Mouse (Mus musculus): ENCODE results near the gene Spag4. TPM values are rescaled to one million over a fixed set of nuclear protein-coding genes. Genes with fewer than 3 reads are reported as not detected.
A peak's percentile ranks its signal among the peaks of the same experiment; 100 is the strongest.

The Spag4 gene
- polyA plus RNA-seq, 1 experiment = 3.8 TPM

DNA sequence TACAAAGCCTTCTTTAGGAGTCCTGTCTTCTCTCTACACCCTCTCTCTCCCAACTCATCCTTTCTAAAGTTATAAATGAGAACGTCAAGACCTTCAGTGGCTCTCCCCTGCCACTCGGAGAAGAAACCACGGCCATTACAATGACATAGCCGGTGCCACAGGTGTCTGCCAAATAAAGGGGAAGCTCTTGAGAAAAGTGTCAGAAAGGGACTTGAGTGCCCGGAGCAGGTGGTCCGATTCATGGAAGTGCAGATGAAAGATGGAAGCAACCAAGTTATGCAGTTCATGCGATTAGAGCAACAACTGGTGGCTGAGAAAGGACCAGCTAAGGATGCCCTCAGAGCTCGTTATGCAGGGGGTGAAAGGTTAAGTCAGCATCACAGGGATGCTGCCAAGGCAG, 22.1 kb upstream of the Spag4 start:
- Histone ChIP-seq H3K9me3 (replicated peaks; ENCODE audit: control insufficient read depth, insufficient read depth, low read length, poor library complexity, severe bottlenecking) (no peaks in the 10 kb centered on the region), H3K27me3 (ENCODE audit: control insufficient read depth, insufficient read depth, low read length, poor library complexity, severe bottlenecking) (no peaks in the 10 kb centered on the region), H3K4me1 (ENCODE audit: control insufficient read depth, insufficient read depth, low read length) (no peaks in the 10 kb centered on the region), H3K36me3 (ENCODE audit: control insufficient read depth, insufficient read depth, low read length, poor library complexity, severe bottlenecking) (no peaks in the 10 kb centered on the region), H3K27ac (ENCODE audit: insufficient read depth, low read length) (no peak overlapping the region), H3K9ac (ENCODE audit: low read depth, poor library complexity, severe bottlenecking) (no peak overlapping the region), H3K4me3 (ENCODE audit: low read depth, low read length) (no peak overlapping the region)
- TF ChIP-seq CTCF (IDR thresholded peaks at IDR 0.05; ENCODE audit: low read depth, low read length) (no peak), POLR2A (IDR thresholded peaks at IDR 0.05; ENCODE audit: insufficient read depth, low read length) (no peak), EP300 (IDR thresholded peaks at IDR 0.05; ENCODE audit: insufficient read depth, low read depth, low read length) (no peak)

DNA sequence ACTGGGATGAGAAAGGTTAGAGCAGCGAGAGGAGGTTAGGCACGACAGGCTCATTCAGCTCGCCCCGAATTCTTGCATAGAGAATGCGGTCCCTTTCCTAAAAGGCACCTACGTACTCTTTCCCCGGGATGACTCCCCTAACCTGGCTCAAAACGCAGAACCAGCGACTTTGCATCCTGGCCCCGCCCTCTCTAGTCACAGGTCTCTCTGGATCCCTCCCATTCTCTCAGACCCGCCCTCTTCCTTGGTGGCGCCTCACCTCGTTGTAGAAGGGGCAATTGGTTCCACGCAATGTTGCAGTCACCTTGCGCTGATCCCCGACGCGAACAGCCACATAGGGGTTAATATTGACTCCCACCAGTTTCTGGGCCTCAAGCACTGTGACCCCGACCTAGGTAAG, 17.0 kb upstream of the Spag4 start:
- peaks cover 2% of the 10 kb centered on the region for H3K4me1 ChIP-seq (ENCODE audit: control insufficient read depth, insufficient read depth, low read length)
- no peaks in the 10 kb centered on the region for H3K9me3 ChIP-seq (replicated peaks; ENCODE audit: control insufficient read depth, insufficient read depth, low read length, poor library complexity, severe bottlenecking)
- no peaks in the 10 kb centered on the region for H3K36me3 ChIP-seq (ENCODE audit: control insufficient read depth, insufficient read depth, low read length, poor library complexity, severe bottlenecking)
- TF ChIP-seq CTCF (IDR thresholded peaks at IDR 0.05; ENCODE audit: low read depth, low read length) = no peak
- no peak for TF ChIP-seq POLR2A (IDR thresholded peaks at IDR 0.05; ENCODE audit: insufficient read depth, low read length)
- TF ChIP-seq EP300 (IDR thresholded peaks at IDR 0.05; ENCODE audit: insufficient read depth, low read depth, low read length) = no peak
- H3K4me3 ChIP-seq (ENCODE audit: low read depth, low read length) = 0 out of 2 replicates have a peak overlapping the region, but pooled peaks have one; percentile 5
- no peaks in the 10 kb centered on the region for H3K27me3 ChIP-seq (ENCODE audit: control insufficient read depth, insufficient read depth, low read length, poor library complexity, severe bottlenecking)
- H3K27ac ChIP-seq (ENCODE audit: insufficient read depth, low read length) = no peak overlapping the region
- H3K9ac ChIP-seq (ENCODE audit: low read depth, poor library complexity, severe bottlenecking) = no peak overlapping the region

DNA sequence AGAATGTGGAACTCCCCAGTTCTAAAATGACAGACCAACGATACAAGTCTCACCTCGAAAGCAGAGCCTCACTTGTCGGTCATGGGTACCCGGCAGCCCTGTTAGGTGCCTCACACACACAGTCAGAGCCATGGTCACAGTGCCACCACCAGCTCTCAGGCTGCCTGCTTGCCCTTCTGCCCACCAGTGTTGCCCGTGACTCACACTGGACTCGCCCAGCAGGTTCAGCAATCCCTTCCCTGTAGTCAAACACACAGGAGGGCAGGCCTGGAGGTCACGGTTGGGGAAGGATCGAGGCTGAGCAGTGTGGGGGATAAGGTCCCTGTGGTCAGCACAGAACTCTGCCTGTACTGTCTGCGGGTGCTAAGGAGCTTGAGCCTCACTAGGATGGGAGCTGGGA, 12.2 kb upstream of the Spag4 start, which contains the start of gene Fer1l4:
Fer1l4 (minus strand) TSS at position 132 of the 400 bp plus-strand sequence.
- H3K4me3 ChIP-seq (ENCODE audit: low read depth, low read length) = no peak within 1 kb of the TSS
- H3K27ac ChIP-seq (ENCODE audit: insufficient read depth, low read length) = no peak within 1 kb of the TSS
- H3K9me3 ChIP-seq (replicated peaks; ENCODE audit: control insufficient read depth, insufficient read depth, low read length, poor library complexity, severe bottlenecking) = no peaks in the 10 kb centered on the region
- TF ChIP-seq POLR2A (IDR thresholded peaks at IDR 0.05; ENCODE audit: insufficient read depth, low read length) (no peak), CTCF (IDR thresholded peaks at IDR 0.05; ENCODE audit: low read depth, low read length) (no peak), EP300 (IDR thresholded peaks at IDR 0.05; ENCODE audit: insufficient read depth, low read depth, low read length) (no peak)
- no peak within 1 kb of the TSS for H3K9ac ChIP-seq (ENCODE audit: low read depth, poor library complexity, severe bottlenecking)
- no peaks in the 10 kb centered on the region for H3K36me3 ChIP-seq (ENCODE audit: control insufficient read depth, insufficient read depth, low read length, poor library complexity, severe bottlenecking)
- peaks cover 2% of the 10 kb centered on the region for H3K4me1 ChIP-seq (ENCODE audit: control insufficient read depth, insufficient read depth, low read length)
- no peaks in the 10 kb centered on the region for H3K27me3 ChIP-seq (ENCODE audit: control insufficient read depth, insufficient read depth, low read length, poor library complexity, severe bottlenecking)

DNA sequence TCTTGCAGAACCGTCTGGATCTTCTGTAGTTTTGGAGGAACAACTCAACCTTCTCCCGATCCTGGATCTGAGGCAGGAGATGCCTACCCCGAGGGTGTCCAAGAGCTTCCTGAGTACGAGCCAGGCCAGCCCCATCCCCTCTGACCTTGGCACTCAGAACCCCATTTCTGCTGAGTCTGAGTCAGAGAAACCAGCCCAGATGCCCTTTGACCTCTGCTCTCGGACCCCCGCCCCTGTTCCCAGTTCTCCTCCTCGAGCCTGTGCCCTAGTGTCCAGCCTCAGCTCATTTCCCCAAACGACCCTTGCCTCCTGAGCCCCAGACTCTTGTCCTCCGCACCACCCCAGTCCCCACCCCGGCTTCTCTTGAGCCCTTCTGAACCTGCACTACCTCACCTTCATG, 1.2 kb downstream of the Spag4 start:
- Histone ChIP-seq H3K36me3 (ENCODE audit: control insufficient read depth, insufficient read depth, low read length, poor library complexity, severe bottlenecking) (no peaks in the 10 kb centered on the region), H3K27me3 (ENCODE audit: control insufficient read depth, insufficient read depth, low read length, poor library complexity, severe bottlenecking) (no peaks in the 10 kb centered on the region), H3K27ac (ENCODE audit: insufficient read depth, low read length) (no peak overlapping the region), H3K4me3 (ENCODE audit: low read depth, low read length) (peak overlapping the region; percentile 84), H3K9ac (ENCODE audit: low read depth, poor library complexity, severe bottlenecking) (peak overlapping the region; percentile 82), H3K4me1 (ENCODE audit: control insufficient read depth, insufficient read depth, low read length) (no peaks in the 10 kb centered on the region), H3K9me3 (replicated peaks; ENCODE audit: control insufficient read depth, insufficient read depth, low read length, poor library complexity, severe bottlenecking) (no peaks in the 10 kb centered on the region)
- TF ChIP-seq POLR2A (IDR thresholded peaks at IDR 0.05; ENCODE audit: insufficient read depth, low read length) (no peak), CTCF (IDR thresholded peaks at IDR 0.05; ENCODE audit: low read depth, low read length) (no peak)

GRCm38 (mm10) chr2:156067916-156068315, 2.9 kb downstream of the Spag4 start:
- no peak overlapping the region for H3K27ac ChIP-seq (ENCODE audit: insufficient read depth, low read length)

DNA sequence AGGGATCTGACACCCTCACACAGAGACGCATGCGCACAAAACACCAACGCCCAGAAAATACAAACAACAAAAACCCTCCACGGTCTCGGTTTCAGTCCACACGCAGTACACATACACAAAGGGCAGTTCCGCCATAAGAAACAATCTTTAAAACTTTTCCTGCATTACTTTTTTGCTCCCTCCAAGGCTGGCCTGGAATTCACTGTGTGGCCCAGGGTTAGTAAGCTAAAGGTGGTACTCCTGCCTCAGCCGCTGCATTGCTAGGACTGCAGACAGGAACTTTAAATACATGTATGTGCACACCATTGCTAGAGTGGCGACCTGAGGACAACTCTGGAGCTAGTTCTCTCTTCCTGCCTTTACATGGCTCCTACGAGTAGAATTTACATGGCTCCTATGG, 6.3 kb downstream of the Spag4 start:
- Histone ChIP-seq H3K36me3 (ENCODE audit: control insufficient read depth, insufficient read depth, low read length, poor library complexity, severe bottlenecking) (no peaks in the 10 kb centered on the region), H3K27ac (ENCODE audit: insufficient read depth, low read length) (no peak overlapping the region), H3K27me3 (ENCODE audit: control insufficient read depth, insufficient read depth, low read length, poor library complexity, severe bottlenecking) (no peaks in the 10 kb centered on the region), H3K9me3 (replicated peaks; ENCODE audit: control insufficient read depth, insufficient read depth, low read length, poor library complexity, severe bottlenecking) (no peaks in the 10 kb centered on the region), H3K9ac (ENCODE audit: low read depth, poor library complexity, severe bottlenecking) (no peak overlapping the region), H3K4me1 (ENCODE audit: control insufficient read depth, insufficient read depth, low read length) (no peaks in the 10 kb centered on the region), H3K4me3 (ENCODE audit: low read depth, low read length) (no peak overlapping the region)
- TF ChIP-seq CTCF (IDR thresholded peaks at IDR 0.05; ENCODE audit: low read depth, low read length) (no peak), EP300 (IDR thresholded peaks at IDR 0.05; ENCODE audit: insufficient read depth, low read depth, low read length) (no peak), POLR2A (IDR thresholded peaks at IDR 0.05; ENCODE audit: insufficient read depth, low read length) (no peak)

More at GRCm38 (mm10) chr2:156067916-156068315, 2.9 kb downstream of the Spag4 start:
- no peaks in the 10 kb centered on the region for H3K27me3 ChIP-seq (ENCODE audit: control insufficient read depth, insufficient read depth, low read length, poor library complexity, severe bottlenecking)
- H3K36me3 ChIP-seq (ENCODE audit: control insufficient read depth, insufficient read depth, low read length, poor library complexity, severe bottlenecking) = no peaks in the 10 kb centered on the region
- no peak for TF ChIP-seq CTCF (IDR thresholded peaks at IDR 0.05; ENCODE audit: low read depth, low read length)
- TF ChIP-seq EP300 (IDR thresholded peaks at IDR 0.05; ENCODE audit: insufficient read depth, low read depth, low read length) = no peak
- TF ChIP-seq POLR2A (IDR thresholded peaks at IDR 0.05; ENCODE audit: insufficient read depth, low read length) = no peak
- H3K9ac ChIP-seq (ENCODE audit: low read depth, poor library complexity, severe bottlenecking) = no peak overlapping the region
- no peaks in the 10 kb centered on the region for H3K4me1 ChIP-seq (ENCODE audit: control insufficient read depth, insufficient read depth, low read length)
- H3K9me3 ChIP-seq (replicated peaks; ENCODE audit: control insufficient read depth, insufficient read depth, low read length, poor library complexity, severe bottlenecking) = no peaks in the 10 kb centered on the region
- no peak overlapping the region for H3K4me3 ChIP-seq (ENCODE audit: low read depth, low read length)

Measured in ES-Bruce4 (cell line).